Mouse (Mus musculus): ENCODE results near the gene Mrpl44.

Mrpl44 gene

DNA sequence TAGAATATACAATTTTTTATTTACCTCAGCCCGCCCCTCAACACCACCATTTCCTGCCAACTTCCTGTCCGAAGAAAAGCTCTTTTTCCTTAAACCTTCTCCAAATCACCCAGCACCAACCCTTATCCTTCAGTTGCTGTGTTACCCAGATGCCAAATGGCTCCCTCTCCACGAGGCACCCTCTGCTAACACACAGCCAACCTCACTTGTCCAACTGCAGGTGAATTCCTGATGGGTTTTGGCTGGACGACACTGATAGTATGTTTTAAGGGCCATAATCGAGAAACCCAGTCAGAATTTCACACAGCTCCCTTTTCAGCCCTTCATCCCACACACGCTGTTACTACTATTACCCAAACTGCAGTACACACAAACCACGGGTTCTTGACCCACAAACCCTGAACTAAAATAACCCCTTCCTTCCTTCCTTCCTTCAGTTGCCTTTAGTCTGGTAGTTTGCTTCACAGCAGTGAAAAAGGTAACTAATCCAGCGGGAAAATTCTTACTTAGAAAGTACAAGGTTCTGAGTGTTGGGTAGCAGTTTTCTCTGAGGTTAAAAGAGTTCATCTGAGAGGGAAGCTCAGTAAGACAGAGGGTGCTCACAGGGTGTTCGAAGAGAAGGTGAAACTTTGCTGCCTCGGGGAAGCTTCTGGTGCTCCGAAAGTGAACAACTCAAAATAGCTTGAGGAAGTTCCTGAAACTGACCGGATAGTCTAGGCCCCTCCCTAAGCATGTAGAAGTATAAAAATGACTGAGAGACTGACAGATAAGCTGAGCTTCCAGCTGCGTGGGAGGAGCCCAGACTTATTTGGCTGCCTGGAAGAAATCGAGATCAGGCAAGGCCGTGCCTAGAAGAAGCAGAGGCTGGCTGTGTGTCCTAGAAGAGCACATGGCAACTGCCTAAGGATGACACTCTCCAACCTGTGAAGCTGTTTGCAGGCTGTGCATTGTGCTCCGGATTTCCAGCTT lies 13.3 kb upstream of the Mrpl44 start:
- peak; percentile 30 for DNase-seq

DNA sequence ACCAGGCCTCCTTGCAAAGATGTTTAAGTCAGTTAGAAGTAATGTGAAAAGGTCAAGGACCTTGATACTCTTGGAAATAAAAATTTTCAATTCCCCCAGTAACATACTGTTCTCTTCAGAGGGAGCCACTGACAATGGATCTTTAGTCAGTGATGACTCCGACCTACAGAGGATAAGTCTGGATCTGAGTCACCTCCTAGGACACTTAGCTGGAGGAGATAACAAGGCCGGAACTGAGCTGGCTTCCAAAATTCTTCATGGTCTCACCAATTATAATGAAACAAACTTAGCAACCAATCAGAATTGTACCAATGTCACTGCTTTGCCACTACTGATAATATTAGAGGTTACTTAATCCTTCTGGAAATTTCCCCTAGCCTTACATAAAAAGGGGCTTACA lies 11.8 kb upstream of the Mrpl44 start:
- DNase-seq: no peak

DNA sequence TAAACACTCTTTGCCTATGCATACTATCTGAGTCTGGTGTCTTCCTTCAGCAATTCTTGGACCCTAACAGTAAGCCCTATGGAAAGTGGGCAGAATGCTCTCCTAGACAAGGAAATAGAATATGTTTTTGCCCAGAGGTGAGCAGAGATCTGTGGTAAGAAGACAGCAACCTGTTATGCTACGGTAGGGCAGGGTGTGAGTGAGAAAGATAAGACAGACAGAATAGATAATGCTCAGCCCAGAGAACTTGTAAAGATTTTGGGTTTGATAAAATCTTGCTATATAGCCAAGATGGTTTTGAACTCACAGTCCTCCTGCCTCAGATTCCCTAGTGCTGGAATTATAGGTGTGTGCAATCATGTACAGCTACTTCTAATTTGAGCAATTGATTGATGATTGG lies 11.3 kb upstream of the Mrpl44 start:
- DNase-seq: no peak

DNA sequence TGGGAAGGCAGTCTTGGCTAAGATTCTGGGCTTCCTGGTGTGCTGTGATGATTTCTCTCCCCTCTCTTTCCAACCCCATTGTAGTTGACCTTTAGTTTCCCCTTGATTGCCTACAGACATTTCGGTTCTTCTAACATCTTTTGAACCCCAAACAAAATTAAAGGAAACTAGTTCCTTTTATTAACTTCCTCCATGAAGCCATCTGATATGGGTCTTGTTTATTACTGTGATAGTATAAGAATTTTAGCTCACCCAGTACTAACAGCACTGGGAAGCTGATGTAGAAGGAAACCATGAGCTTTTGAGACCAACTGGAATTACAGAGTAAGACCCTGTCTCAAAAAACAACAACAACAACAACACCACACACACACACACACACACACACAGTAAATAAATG lies 7.6 kb upstream of the Mrpl44 start:
- DNase-seq: no peak

DNA sequence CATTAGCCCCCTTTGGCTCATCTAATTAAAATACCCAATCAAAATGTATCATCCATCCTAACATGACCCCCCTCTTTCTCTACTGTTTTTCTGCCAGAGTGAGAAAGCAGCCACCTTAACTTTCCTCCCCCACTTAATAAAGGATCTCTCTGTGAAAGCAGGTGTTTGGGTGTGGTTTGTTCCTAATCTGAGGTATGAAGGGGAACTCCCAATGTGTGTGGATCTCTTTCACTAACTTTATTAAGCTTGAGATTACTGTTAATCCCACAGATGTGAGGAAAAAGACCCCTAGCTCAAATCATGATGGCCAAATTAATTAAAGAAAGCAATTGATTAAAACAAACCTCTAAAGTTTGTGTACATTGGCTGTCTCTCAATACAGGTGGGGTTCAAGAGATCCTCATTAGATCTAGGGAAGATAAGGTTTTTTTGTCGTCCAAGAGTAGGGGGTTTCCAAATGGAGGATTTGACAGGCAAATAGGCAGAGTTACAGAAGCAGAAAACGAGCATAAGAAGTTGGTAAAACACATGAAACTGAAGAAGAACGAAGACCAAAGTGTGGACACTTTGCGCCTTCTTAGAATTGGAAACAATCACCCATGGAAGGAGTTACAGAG lies 1.5 kb upstream of the Mrpl44 start:
- DNase-seq: no peak

DNA sequence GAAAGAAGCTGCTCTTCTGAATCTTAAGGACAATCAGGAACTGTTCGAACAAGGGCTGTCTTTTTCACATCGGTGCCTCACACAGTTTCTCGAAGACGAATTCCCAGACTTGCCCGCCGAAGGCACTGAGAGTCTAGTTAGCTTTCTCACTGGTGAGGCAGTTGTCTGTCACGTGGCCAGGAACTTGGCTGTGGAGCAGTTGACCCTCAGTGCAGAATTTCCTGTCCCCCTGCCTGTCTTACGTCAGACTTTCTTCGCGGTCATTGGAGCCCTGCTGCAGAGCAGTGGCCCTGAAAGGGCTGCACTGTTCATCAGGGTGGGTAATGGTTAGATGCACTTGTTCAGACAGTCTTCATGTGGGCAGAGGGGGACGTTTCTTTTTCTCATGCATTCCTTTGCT lies 2.2 kb downstream of the Mrpl44 start:
- no peak for DNase-seq

DNA sequence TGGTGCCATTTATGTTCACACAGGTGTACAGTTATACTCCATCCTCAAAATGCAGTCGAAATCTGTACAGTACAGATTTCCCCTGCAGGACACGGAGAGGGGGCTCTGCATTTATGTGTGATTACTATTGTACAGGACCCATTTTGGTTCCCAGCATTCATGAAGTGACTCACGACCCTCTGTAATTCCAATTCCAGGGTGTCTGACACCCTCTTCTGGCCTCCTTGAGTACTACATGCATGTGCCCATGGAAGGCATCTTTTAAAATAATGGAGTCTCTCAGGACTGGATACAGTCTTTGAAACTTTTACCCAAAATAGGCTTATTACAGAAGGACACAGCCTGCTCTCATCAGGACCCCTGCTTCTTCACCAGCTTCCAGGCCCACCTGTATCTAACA lies 6.6 kb downstream of the Mrpl44 start:
- DNase-seq: peak; percentile 20

DNA sequence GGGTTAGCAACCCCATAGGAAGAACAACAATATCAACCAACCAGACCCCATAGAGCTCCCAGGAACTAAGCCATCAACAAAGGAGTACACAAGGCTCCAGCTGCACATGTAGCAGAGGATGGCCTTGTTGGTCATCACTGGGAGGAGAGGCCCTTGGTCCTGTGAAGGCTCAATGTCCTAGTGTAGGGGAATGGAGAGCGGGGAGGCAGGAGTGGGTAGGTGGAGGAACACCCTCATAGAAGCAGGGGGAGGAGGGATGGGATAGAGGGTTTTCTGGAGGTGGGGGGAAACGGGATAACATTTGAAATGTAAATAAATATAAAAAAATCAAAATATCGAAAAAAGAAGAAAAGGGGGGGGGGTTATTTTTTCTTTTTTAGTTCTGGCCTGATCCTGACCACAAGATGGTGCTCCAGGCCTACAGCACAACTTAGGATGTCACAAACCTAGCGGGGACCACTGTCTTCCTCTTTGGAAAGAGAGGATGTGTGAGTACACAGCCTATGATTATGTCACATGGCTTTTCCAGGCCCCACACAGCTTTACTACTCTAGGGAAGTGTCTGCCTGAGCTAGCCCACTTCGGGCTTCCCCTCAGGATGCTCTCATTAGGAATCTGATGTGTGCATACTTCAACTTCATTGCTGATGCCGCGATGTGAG lies 10.6 kb downstream of the Mrpl44 start:
- DNase-seq: no peak

DNA sequence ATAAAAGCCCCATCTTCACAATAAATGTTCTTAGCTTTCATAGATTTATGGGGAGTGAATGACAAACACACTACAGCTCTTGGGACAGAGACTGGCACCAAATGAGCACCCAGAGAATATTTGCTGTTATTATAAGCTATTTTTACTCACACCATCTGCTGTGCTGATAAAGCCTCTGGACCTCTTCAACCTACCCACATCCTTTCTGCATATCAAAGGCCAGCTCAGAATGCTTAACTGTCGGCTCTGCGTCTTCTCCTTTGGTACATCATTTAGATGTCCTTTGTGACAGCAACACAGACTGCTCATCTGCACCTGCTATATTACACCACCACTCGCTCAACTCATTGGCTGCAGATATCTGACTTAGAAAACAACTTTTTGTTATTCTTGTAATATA lies 21.3 kb downstream of the Mrpl44 start:
- DNase-seq: no peak

DNA sequence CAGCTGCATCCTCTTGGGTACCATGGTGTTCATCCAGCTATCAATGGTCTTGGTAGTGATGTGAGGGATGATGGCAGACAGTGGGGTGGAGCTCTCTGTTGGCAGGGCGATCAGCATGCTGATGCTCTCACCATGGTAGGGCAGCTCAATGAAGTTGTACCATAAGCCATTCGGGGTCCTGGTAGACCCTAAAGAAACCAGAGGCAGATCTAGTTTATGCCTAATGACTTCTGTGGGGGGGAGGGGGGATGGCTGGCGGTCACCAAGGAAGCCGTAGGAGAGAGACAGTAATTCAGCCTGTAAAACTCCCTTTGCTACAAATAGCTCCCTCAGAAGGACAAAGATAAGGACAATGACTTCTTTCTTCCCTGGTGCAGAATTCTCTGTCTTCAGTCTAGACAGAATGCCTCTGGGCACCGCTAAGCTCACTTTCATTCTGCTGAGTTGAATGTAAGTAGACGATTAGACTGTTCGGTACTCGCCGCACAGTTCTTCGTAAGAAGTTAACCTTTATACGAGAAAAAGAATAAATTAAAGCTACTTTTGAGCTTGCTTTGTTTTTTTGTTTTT lies 27.1 kb downstream of the Mrpl44 start:
- no peak for DNase-seq

DNA sequence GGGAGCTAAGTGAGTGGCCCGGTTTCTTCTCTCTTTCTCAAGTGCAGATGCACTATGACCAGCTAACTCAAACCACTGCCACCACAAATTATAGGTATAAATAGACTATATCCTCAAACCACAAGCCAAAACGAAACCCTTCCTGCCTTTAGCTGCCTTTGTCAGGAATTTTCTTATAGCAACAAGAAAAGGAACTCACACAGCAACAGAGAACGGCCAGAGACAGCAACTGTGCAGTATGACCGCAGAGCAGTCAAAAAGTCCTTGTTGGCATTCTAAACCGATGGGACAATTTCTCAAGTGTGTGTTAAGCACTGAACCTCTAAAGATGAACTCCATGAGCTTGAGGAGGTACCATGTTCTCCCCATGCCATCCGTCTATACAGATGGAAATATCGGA lies 27.8 kb downstream of the Mrpl44 start:
- no peak for DNase-seq

DNA sequence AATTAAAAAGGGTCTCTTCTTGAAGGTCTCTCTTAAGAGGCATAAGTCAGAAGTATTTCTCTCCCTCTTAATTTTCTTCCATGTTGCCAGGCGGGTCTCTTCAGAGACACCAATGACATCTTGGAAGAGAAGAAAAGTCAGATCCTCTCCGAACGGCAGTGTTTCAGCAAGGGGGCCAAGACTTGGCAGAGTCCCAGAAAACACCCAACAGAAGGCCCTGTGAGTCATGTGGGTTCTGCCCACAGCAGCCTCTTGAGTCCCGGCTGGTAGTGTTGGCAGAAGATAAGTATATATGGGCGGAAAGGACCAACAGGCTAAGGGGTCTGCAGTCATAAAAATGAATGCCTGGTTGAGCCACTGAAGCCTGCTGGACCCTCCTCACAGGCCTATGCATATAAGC lies 31.0 kb downstream of the Mrpl44 start:
- no peak for DNase-seq

DNA sequence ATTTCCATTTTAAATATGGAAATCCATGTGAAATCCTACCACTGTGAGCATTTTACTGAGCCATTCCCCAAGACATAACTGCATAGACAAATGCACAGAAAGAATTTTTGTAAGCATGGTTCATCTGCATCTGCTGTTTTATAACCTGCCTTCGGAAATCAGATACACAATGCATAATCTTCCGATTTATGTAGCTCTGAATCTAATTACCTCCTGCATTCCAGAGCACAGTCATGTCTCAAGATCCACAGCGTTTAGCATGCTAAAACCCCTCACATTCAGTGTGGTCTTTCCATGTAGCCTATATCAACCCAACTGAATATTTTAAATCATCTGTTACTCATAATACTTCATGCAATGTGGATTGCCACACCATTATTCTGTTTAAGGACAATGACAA lies 33.6 kb downstream of the Mrpl44 start:
- no peak for DNase-seq

DNA sequence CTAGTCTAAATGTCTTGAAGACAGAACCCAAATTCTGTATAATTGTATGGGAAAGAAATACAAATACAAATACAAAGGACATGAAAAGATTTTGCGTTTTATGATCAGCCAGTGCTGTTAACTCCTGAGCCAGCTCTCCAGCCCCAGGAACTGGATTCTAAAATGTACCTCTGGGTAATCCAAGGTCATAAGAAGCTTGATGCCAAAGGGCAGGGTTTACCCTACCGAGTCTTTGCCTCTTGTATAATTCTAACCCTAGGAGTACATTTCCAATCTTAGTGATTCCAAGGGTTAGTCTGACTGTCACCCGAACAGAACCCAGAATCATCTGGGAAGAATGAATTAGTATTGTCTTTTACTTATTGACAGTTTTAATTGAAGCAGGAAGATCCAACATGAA lies 39.6 kb downstream of the Mrpl44 start:
- no peak for DNase-seq

DNA sequence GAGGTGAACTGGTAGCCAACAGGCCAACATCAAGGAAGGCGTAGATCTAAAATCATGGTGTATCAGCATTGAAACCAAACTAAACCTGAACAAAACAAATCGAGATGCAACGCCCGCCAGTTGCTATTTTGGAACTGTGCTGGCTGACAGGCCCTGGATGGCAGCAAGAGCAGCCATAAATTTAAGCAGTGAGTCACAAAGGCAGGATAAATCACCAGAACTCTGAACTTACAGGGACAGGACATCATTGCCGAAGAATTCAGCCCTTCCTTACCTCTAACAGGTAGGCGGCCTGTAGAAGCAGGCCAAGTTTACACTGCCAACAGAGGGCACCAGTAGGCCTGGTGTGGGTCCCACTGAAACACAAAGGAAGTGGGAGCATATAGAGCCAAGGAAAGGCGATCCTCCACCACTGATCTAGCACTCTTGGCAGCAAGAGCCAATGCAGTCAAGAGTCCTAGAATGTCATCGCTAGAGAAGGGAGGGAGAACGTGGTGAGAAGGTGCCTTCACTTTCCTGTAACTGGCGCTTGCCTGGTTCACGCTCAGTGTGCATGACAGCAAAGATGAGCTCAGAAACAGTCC lies 43.6 kb downstream of the Mrpl44 start:
- no peak for DNase-seq

DNA sequence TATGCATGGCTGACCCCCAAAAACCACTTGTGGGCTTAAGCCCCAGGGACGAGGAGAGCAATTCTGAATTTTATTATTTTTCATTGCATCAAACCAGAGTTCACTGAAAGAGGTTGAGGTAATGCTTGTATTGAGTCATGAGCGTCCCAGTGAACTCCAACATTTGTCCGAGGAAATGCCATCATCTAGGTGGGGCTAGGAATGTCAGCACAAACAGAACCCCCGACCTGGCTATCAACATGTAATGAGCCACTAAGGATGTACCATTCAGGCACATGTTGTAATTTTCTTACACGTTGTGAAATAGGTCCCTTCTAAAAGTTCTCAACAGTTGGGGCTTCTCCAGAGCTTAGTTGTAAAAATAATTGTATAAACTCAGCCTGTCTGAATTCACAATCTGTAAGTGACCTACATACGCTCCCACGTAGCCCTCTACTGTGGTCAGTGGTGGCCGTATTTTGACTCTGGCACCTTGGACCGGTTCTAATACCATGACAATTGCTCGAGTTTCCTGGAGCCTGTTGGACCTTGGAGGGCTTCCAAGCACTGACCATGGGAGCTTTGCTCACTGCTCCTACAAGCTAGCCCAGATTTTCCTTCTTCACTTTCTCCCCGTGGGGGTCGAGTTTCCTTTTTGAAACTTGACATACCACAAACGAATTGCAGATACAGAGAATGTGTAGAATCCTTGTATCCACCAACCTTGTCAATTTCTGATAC lies 47.1 kb downstream of the Mrpl44 start:
- DNase-seq: no peak

DNA sequence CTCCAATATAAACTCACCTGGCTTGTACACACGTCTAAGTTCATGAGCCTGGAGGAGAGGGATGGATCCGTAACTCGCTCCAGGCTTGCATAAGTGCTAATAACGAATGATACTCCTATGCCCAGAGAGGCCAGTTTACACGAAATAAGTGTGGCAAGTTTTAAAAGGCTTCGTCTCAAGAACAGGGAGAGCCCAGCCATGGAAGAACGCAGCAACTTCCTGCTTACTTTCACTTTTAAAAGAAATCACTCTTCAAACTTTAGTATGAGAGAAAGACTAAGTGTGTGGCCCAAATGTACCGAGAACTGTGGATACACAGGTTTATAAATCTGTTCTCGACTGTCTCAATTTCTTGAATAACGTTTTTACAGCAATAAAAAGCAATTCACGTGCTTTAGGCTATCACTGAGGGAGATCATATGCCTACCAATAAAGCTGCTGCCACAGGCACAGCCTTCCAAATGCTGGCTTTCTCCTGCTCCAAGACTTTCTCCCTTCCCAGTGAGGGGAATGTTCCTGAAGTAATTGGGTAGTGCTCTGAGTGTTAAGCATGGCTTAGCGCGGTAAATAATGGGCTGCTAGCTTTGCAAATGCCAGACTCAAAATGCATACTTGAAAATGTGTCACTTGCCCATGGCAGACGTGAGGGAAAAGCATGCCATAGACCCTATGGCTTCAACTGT lies 48.3 kb downstream of the Mrpl44 start:
- DNase-seq: no peak
